ENCODE assay signal across 12 mouse cellular contexts in genomic region chr4:129351111-129351510, GRCm38 (mm10). TPM values are rescaled to one million over a fixed set of nuclear protein-coding genes. Genes with fewer than 3 reads are reported as not detected.
DNase-seq lines count a peak whose midpoint lies in the region; ATAC-seq and TF ChIP-seq lines count a peak whose summit lies in the region.
"Had no signal": no experiment of that assay in that cellular context is flagged by ENCODE, and none has a peak within 500 bp of the region (broad histone marks: within the 10 kb centered on the region; RNA-seq: fewer than 3 reads in every experiment).

No protein-coding gene starts in this region.

- no peak overlapping the region for H3K27ac ChIP-seq in lung, embryonic 16.5 days (ENCODE audit: low read length)
- 0 out of 2 replicates have a peak overlapping the region, but pooled peaks have one; percentile 9 for H3K27ac ChIP-seq in stomach, postnatal 0 days (replicated peaks)
- H3K27ac ChIP-seq: kidney, embryonic 15.5 days; limb, embryonic 15.5 days; macrophage had no signal

- no peaks in the 10 kb centered on the region for H3K4me1 ChIP-seq in lung, embryonic 16.5 days (replicated peaks; ENCODE audit: control insufficient read depth, insufficient read depth, low read length)
- no peaks in the 10 kb centered on the region for H3K4me1 ChIP-seq in stomach, postnatal 0 days (replicated peaks; ENCODE audit: control insufficient read depth, insufficient read depth)
- H3K4me1 ChIP-seq: kidney, embryonic 15.5 days; limb, embryonic 15.5 days had no signal

- TF ChIP-seq CTCF in stomach, postnatal 0 days (IDR thresholded peaks at IDR 0.05; ENCODE audit: low read depth) = no peak

- no peak for DNase-seq in cerebellum, adult 9-10 months
- no peak for DNase-seq in lung, adult 18-20 months
- peak; percentile 59 to 72 for DNase-seq in left cerebral cortex, adult 18-20 months (ENCODE audit: low spot score in 2 of 2)
- DNase-seq in stomach, postnatal 0 days (ENCODE audit: low spot score) = no peak
- DNase-seq in adrenal gland, postnatal 14 days = no peak
- no peak for DNase-seq in kidney, postnatal 25 days

- no peaks in the 10 kb centered on the region for H3K27me3 ChIP-seq in lung, embryonic 16.5 days (ENCODE audit: control insufficient read depth, insufficient read depth, low read depth, low read length)
- no peaks in the 10 kb centered on the region for H3K27me3 ChIP-seq in stomach, postnatal 0 days (ENCODE audit: control insufficient read depth, insufficient read depth, low read length)
- H3K27me3 ChIP-seq: kidney, embryonic 15.5 days; limb, embryonic 15.5 days had no signal

- H3K9me3 ChIP-seq in lung, embryonic 16.5 days (ENCODE audit: control insufficient read depth, low read length) = no peaks in the 10 kb centered on the region
- no peaks in the 10 kb centered on the region for H3K9me3 ChIP-seq in stomach, postnatal 0 days (ENCODE audit: control insufficient read depth, low read length)
- H3K9me3 ChIP-seq: kidney, embryonic 15.5 days; limb, embryonic 15.5 days had no signal

- peak; percentile 58; the same call in 1 of the 2 replicates for ATAC-seq in cerebellum, adult (ENCODE audit: insufficient number of reproducible peaks, low FRiP score, low TSS enrichment)
- peak; percentile 51; the same call in 1 of the 2 replicates for ATAC-seq in lung, embryonic 16.5 days (ENCODE audit: low read depth)
- ATAC-seq in stomach, postnatal 0 days (ENCODE audit: low FRiP score, low TSS enrichment) = peak; percentile 43; the same call in 1 of the 2 replicates

- H3K4me3 ChIP-seq in lung, embryonic 16.5 days (ENCODE audit: low read length) = no peak overlapping the region
- no peak overlapping the region for H3K4me3 ChIP-seq in stomach, postnatal 0 days (ENCODE audit: low read depth, low read length)
- H3K4me3 ChIP-seq: erythroblast, embryonic 14.5 days; kidney, embryonic 15.5 days; limb, embryonic 15.5 days had no signal

- TF ChIP-seq EP300 in stomach, postnatal 0 days (optimal IDR thresholded peaks at IDR 0.05) = no peak

- H3K4me2 ChIP-seq in lung, embryonic 16.5 days (ENCODE audit: low read depth, low read length) = no peak overlapping the region
- no peak overlapping the region for H3K4me2 ChIP-seq in stomach, postnatal 0 days (replicated peaks; ENCODE audit: low read depth)
- H3K4me2 ChIP-seq: kidney, embryonic 15.5 days; limb, embryonic 15.5 days had no signal

- H3K36me3 ChIP-seq in lung, embryonic 16.5 days (ENCODE audit: control insufficient read depth, insufficient read depth, low read length) = peaks cover 17% of the 10 kb centered on the region
- peaks cover 9% of the 10 kb centered on the region for H3K36me3 ChIP-seq in stomach, postnatal 0 days (ENCODE audit: control insufficient read depth, insufficient read depth, low read length)

- no peak overlapping the region for H3K9ac ChIP-seq in lung, embryonic 16.5 days (ENCODE audit: low read length)
- no peak overlapping the region for H3K9ac ChIP-seq in stomach, postnatal 0 days (ENCODE audit: low read length)
- H3K9ac ChIP-seq: kidney, embryonic 15.5 days; limb, embryonic 15.5 days had no signal

- WGBS in lung, embryonic 16.5 days = 67% methylated on average over 6 of the region's 6 CpGs
- WGBS in stomach, postnatal 0 days = 69% methylated on average over 6 of the region's 6 CpGs

RNA-seq across cellular contexts. Expression of gene Zbtb8os, which starts 15.6 kb away (rescaled TPM):
- polyA plus RNA-seq in lung, embryonic 16.5 days (2015; fragmentation: Nextera tagmentation; extraction: Ambion mirVana) = 45.5 and 47.3 TPM in 2 replicates
- total RNA-seq in left cerebral cortex, adult 18-20 months (2021) = 10 to 100 TPM; 28.5 to 31.9 TPM
- polyA plus RNA-seq in stomach, postnatal 0 days (2015; fragmentation: Nextera tagmentation; extraction: Ambion mirVana) = 41.7 and 42.5 TPM in 2 replicates
- 42.2 and 46.4 TPM in 2 replicates for total RNA-seq in adrenal gland, postnatal 14 days (2021)

RNA-seq across cellular contexts. Expression of gene Rbbp4, which starts 15.9 kb away (rescaled TPM):
- polyA plus RNA-seq in lung, embryonic 16.5 days (2015; fragmentation: Nextera tagmentation; extraction: Ambion mirVana) = 356 and 390 TPM in 2 replicates
- total RNA-seq in left cerebral cortex, adult 18-20 months (2021) = 100 to 1,000 TPM; 122 to 129 TPM
- 149 and 153 TPM in 2 replicates for polyA plus RNA-seq in stomach, postnatal 0 days (2015; fragmentation: Nextera tagmentation; extraction: Ambion mirVana)
- 122 and 139 TPM in 2 replicates for total RNA-seq in adrenal gland, postnatal 14 days (2021)

RNA-seq across cellular contexts. Expression of gene Zbtb8a, which starts 26.8 kb away (rescaled TPM):
- 21.7 and 22.0 TPM in 2 replicates for polyA plus RNA-seq in lung, embryonic 16.5 days (2015; fragmentation: Nextera tagmentation; extraction: Ambion mirVana)
- 1 to 10 TPM; 4.8 to 5.0 TPM for total RNA-seq in left cerebral cortex, adult 18-20 months (2021)
- polyA plus RNA-seq in stomach, postnatal 0 days (2015; fragmentation: Nextera tagmentation; extraction: Ambion mirVana) = 12.2 and 13.0 TPM in 2 replicates
- total RNA-seq in adrenal gland, postnatal 14 days (2021) = 8.1 and 9.0 TPM in 2 replicates

Comparison
In these comparisons a context has a peak if more than half of its experiments do, and no peak if none do; other contexts are left out.
1. DNase-seq: peak in left cerebral cortex, adult 18-20 months (2 of 2); none in cerebellum, adult 9-10 months (single experiment), lung, adult 18-20 months (0 of 2), stomach, postnatal 0 days (single experiment), adrenal gland, postnatal 14 days (single experiment) and kidney, postnatal 25 days (0 of 2).
2. Peak in every context shown above with its lines, with median percentiles within 50 percentile points of each other: ATAC-seq.